Mouse (Mus musculus) bone marrow, adult 2 months (tissue): ENCODE results near the gene S100a1. TPM values are rescaled to one million over a fixed set of nuclear protein-coding genes. Genes with fewer than 3 reads are reported as not detected.

Source experiments
- H3K27ac ChIP-seq: fragments of 200-500 bp; 2 replicates; pipeline ENCODE4 v1.5.1; 2012; ENCODE audit warnings: low read depth, mild to moderate bottlenecking, control low read depth, inconsistent platforms, low read length; ENCODE audit not compliant: control insufficient read depth, poor library complexity, insufficient read depth
- H3K4me1 ChIP-seq: fragments of 200-500 bp; 2 replicates; pipeline ENCODE4 v1.6.1; 2011; ENCODE audit warnings: low read length; ENCODE audit not compliant: control insufficient read depth, insufficient read depth
- H3K4me3 ChIP-seq: fragments of 200-500 bp; replicated peaks from 2 replicates; pipeline ENCODE3; 2011; ENCODE audit warnings: mild to moderate bottlenecking, low read depth, low read length, control low read depth; ENCODE audit not compliant: control insufficient read depth
- CTCF ChIP-seq: fragments of 200-500 bp; IDR thresholded peaks from 2 replicates; pipeline ENCODE4 v1.5.1; 2011; ENCODE audit warnings: low read length, control low read depth; ENCODE audit not compliant: control insufficient read depth, insufficient read depth
- POLR2A ChIP-seq: fragments of 200-500 bp; IDR thresholded peaks from 2 replicates; pipeline ENCODE4 v1.6.1; 2011; ENCODE audit warnings: low read depth, mild to moderate bottlenecking, control low read depth, low read length, borderline replicate concordance; ENCODE audit not compliant: control insufficient read depth
- WGBS: fragments of 180-500 bp; shearing (Covaris S2); methylation state at CpG from one replicate; pipeline ENCODE4 v1.1.7; 2018; 5-methylcytosine and 5-hydroxymethylcytosine counted together
- polyA plus RNA-seq: library from polyadenylated mRNA; stranded (reverse); fragments of >200 nt; gene quantifications from 2 replicates; pipeline ENCODE4 v1.2.4, GENCODE M21; 2011; ENCODE audit warnings: low replicate concordance; ENCODE audit not compliant: missing spikeins, insufficient read depth, insufficient read length

The S100a1 gene
- polyA plus RNA-seq, 1 experiment = 34.4 TPM

DNA sequence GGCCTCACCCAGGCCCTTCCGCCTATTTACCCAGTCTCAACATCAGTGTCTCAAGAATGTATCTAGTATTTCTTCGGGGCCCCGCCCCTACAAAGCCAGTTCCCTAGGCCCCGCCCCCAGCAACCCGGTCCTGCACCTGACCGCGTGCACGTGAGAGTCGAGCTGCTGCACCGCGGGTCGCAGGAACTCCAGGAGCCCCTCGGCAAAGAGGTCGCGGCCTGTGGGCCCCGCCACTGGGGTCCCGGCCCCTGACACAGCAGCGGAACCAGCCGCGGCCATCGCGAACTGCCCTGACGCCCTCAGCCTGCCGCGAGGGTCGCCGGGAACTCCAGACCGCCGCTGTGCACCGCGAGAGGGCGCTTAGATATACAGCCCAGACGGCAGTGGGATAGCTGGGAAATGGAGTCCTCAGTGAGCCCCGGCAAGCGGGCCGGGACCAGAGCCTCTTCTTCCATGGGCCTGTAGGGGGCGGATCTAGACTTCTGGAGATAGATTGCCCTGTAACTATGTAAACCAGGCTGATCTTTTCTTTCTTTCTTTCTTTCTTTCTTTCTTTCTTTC lies 23.4 kb downstream of the S100a1 start, which contains the start of gene Snapin:
TSS of gene Snapin (minus strand) at position 338 of the 561 bp plus-strand sequence.
- H3K4me3 ChIP-seq = peak within 1 kb of the TSS; percentile 91
- WGBS = under 1% methylated on average over 37 of the region's 37 CpGs
- TF ChIP-seq POLR2A (peak; percentile 63; the same call in 1 of the 2 replicates), CTCF (peak; percentile 85)
- H3K4me1 ChIP-seq = no peaks in the 10 kb centered on the region
- H3K27ac ChIP-seq = peak within 1 kb of the TSS; percentile 92

GRCm38 (mm10) chr3:90488576-90488975 lies 25.6 kb downstream of the S100a1 start:
- Histone ChIP-seq H3K4me3 (no peak overlapping the region), H3K27ac (no peak overlapping the region), H3K4me1 (no peaks in the 10 kb centered on the region)
- WGBS = 89% methylated on average over 6 of the region's 6 CpGs
- TF ChIP-seq POLR2A (no peak), CTCF (no peak)

DNA sequence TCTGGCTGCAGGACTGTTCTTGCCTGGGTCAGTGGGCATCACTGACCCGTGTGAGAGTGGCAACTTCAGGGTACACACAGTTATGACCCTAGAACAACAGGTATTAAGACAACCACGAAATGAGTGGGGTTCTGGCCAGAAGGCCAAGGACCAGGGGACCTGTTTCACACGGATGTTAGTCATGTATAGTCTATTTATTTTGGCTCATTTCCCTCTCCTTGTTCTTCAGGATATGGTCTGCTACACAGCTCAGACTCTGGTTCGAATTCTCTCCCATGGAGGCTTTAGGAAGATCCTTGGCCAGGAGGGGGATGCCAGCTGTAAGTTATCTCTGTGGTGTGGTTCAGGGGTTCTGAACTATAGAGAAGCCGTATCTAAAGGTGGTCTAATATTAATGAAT lies 27.2 kb downstream of the S100a1 start:
- H3K4me3 ChIP-seq = no peak overlapping the region
- TF ChIP-seq CTCF (no peak), POLR2A (no peak)
- no peak overlapping the region for H3K27ac ChIP-seq
- no peaks in the 10 kb centered on the region for H3K4me1 ChIP-seq
- 83% methylated on average over 5 of the region's 5 CpGs for WGBS

DNA sequence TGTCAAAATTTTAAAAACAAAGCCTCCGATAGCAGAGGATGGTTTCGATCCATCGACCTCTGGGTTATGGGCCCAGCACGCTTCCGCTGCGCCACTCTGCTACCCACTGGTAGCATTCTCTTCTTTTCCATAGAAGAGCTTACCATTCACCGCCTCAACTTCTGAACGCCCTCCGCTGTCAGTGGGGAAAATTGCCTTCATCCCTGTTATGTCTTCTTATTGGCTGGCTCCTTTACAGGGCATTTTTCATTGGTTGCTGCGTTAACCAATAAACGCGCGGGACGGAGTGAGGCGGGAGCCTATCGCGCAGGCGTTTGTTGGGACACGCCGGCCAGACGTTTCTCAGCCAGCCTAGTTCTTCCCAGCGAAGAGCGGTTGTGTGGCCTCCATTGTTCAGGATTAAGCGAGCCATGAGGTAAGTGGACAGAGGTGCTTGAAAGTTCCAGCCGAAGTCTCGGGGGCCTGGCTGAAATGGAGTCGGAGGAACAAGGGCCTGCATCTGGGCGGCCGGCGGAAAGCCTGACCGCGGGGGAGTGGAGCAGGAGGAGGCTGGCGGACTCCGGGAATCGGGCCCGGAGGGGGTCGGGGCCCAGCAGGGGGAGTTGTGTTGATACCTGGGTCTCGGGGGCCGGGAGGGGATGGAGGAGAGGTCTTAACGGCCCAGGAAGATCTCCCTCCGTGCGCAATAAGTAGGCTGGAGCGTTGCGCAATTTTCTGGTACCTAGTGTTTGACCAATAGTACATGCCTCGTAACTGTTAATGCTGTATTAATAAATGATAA lies 38.2 kb downstream of the S100a1 start, which contains the start of gene Ilf2:
TSS of gene Ilf2 (plus strand) at position 296 of the 781 bp plus-strand sequence.
- under 1% methylated on average over 45 of the region's 45 CpGs for WGBS
- peak within 1 kb of the TSS; percentile 93 for H3K4me3 ChIP-seq
- TF ChIP-seq POLR2A = peak; percentile 69; the same call in 1 of the 2 replicates
- TF ChIP-seq CTCF = 0 out of 2 replicates have a peak, but pooled peaks have one; percentile 23
- peaks cover 1% of the 10 kb centered on the region; the same call in 1 of the 2 replicates for H3K4me1 ChIP-seq
- peak within 1 kb of the TSS; percentile 72 for H3K27ac ChIP-seq

GRCm38 (mm10) chr3:90475151-90475830 lies 38.9 kb downstream of the S100a1 start:
- WGBS = 25% methylated on average over 16 of the region's 16 CpGs
- TF ChIP-seq POLR2A (no peak), CTCF (no peak)
- Histone ChIP-seq H3K27ac (no peak overlapping the region), H3K4me3 (peak overlapping the region; percentile 73), H3K4me1 (peaks cover 1% of the 10 kb centered on the region; the same call in 1 of the 2 replicates)

GRCm38 (mm10) chr3:90472213-90472612 lies 42.0 kb downstream of the S100a1 start:
- WGBS = 3% methylated on average over 3 of the region's 3 CpGs
- Histone ChIP-seq H3K27ac (no peak overlapping the region), H3K4me3 (no peak overlapping the region), H3K4me1 (peaks cover 1% of the 10 kb centered on the region; the same call in 1 of the 2 replicates)
- 0 out of 2 replicates have a peak, but pooled peaks have one; percentile 7 for TF ChIP-seq CTCF
- TF ChIP-seq POLR2A = no peak

DNA sequence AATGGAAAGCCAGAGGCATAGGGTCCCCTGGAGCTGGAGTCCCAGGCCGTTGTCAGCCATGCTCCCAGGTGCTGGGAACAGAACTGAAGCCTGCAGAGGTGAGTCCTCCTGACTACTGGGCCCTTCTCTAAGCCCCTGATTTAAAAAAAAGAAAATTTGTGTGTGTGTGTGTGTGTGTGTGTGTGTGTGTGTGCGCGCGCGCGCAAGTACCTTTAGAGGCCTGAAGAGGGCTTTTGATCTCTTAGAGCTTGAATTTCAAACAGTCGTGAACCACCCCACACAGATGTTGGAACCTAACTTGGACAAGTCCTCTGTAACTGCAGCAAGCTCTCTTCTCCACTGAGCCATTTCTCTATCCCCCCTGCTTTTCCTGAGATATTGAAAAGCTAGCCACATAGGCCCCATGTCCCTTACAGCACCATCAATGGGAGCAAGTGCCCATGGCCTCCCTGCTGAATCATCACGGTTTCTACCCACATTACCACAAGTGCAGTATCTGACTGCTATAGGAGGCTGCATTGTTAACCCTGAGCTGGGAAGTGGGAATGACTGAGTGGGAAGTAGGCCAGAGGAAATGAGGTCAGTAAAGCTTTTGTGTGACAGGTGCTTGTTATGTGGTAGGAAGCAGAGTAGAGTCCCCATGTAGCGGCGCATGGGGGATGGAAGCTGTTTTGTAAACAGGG lies 46.4 kb downstream of the S100a1 start:
- no peaks in the 10 kb centered on the region for H3K4me1 ChIP-seq
- no peak overlapping the region for H3K4me3 ChIP-seq
- WGBS = 93% methylated on average over 10 of the region's 10 CpGs
- TF ChIP-seq CTCF = no peak
- TF ChIP-seq POLR2A = no peak
- no peak overlapping the region for H3K27ac ChIP-seq
